Mouse (Mus musculus): ENCODE data around the gene Hck. TPM values are rescaled to one million over a fixed set of nuclear protein-coding genes. Genes with fewer than 3 reads are reported as not detected.

The Hck gene
- polyA plus RNA-seq (2017; shearing (Covaris generic)) = not detected

DNA sequence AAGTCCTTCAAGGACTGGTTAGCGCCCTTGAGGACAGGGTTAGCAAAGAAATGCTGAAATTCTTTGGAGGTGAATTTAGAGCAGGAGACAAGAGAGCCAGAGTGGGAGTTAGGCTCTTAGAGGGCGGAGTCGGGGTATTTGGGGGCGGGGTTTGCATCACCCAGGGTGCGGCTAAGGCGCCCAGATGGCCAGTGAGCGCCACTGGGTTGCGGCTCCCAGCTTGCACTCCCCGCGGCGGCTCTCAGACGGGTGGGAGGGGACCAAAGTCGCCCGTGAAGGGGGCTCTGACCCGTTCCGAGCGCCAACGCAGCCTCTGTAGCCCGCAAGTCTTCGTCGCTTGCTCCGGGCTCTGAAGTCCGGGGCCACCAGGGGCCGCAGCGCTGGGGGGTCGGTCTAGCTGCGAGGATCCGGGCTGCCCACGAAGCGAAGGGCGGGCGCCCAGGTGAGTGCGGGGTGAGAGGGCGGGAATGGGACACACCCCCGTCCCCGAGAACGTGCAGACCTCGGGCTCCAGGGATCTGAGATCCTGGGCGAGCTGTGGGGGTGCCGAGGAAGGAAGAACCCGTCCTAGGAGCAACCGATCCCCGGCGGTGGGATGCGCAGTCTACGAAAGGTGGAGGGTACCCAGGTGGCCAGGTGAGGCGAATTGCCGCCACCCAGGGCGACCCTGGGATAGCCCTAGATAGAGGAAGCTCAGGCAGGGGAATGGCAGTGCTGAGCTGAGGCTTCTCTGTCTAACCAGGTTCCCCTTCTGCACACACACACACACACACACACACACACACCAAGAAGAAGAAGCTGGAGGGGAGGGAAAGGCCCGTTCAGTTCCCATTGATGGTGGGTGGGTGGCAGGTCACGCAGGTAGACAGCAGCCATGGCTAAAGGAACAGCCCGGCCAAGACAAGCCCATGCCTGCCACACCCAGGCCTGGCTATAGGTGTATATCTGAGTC is at the start of gene Hck:
Hck (plus strand) TSS at position 156 of the 952 bp plus-strand sequence.

GRCm38 (mm10) chr2:153065747-153066508 is 42.3 kb upstream of the Hck start, which contains the start of gene Ccm2l:
Ccm2l (plus strand) TSS chr2:153065955.

GRCm38 (mm10) chr2:153160844-153161683 is 52.8 kb downstream of the Hck start, which contains the start of gene Tm9sf4:
Tm9sf4 (plus strand) TSS chr2:153161303.

Other genes starting within 250 kb of the Hck start
- gene Mylk2, start 197.1 kb upstream of the Hck start, polyA plus RNA-seq (2017; shearing (Covaris generic)) = not detected
- gene Foxs1, start 175.3 kb upstream of the Hck start, polyA plus RNA-seq (2017; shearing (Covaris generic)) = not detected
- gene Dusp15, start 156.8 kb upstream of the Hck start, polyA plus RNA-seq (2017; shearing (Covaris generic)) = not detected
- not detected for gene Ttll9, start 146.0 kb upstream of the Hck start, polyA plus RNA-seq (2017; shearing (Covaris generic))
- 80.7 TPM for gene Pdrg1, start 93.0 kb upstream of the Hck start, polyA plus RNA-seq (2017; shearing (Covaris generic))
- gene Xkr7, start 76.6 kb upstream of the Hck start, polyA plus RNA-seq (2017; shearing (Covaris generic)) = not detected
- gene Ccm2l, start 42.5 kb upstream of the Hck start, polyA plus RNA-seq (2017; shearing (Covaris generic)) = not detected
- gene Tm9sf4, start 52.8 kb downstream of the Hck start, polyA plus RNA-seq (2017; shearing (Covaris generic)) = 45.9 TPM
- 8.6 TPM for gene Tspyl3, start 117.0 kb downstream of the Hck start, polyA plus RNA-seq (2017; shearing (Covaris generic))
- 12.9 TPM for gene Plagl2, start 133.0 kb downstream of the Hck start, polyA plus RNA-seq (2017; shearing (Covaris generic))
- 10.1 TPM for gene Pofut1, start 133.1 kb downstream of the Hck start, polyA plus RNA-seq (2017; shearing (Covaris generic))
- 9.4 TPM for gene Kif3b, start 182.9 kb downstream of the Hck start, polyA plus RNA-seq (2017; shearing (Covaris generic))
- 42.2 TPM for gene Asxl1, start 237.4 kb downstream of the Hck start, polyA plus RNA-seq (2017; shearing (Covaris generic))